Comparison of ENCODE assay signal across 12 mouse cellular contexts in the genomic region with DNA sequence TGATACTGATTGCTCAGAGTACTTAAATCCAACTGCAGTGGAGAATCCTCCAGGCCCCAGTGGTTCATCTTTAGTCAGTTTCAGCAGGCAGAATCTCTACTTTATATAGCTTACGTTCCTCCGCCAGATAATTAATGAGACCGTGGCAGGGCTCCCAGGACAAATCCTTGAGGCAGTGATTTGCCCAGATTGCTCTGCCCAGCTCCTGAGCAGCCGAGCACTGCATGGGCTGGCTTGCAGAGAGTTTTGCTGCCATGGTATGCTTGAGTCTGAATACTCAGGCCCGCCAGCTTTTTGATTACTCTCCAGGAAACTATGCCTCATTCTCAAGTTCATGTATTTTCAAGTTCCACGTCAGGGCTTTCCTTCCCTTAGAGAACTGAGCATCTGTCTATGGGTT.
DNase-seq lines count a peak whose midpoint lies in the region; ATAC-seq and TF ChIP-seq lines count a peak whose summit lies in the region.
"Had no signal": no experiment of that assay in that cellular context is flagged by ENCODE, and none has a peak within 500 bp of the region (broad histone marks: within the 10 kb centered on the region; RNA-seq: fewer than 3 reads in every experiment).

No protein-coding gene starts in this region.

- no peak overlapping the region for H3K4me2 ChIP-seq in forebrain, embryonic 13.5 days
- H3K4me2 ChIP-seq in forebrain, embryonic 12.5 days: no peak overlapping the region
- H3K4me2 ChIP-seq in hindbrain, postnatal 0 days (ENCODE audit: low read depth, low read length): 0 out of 2 replicates have a peak overlapping the region, but pooled peaks have one; percentile 10
- H3K4me2 ChIP-seq: intestine, embryonic 15.5 days; lung, embryonic 15.5 days had no signal

- ATAC-seq in forebrain, embryonic 13.5 days: no peak
- ATAC-seq in forebrain, embryonic 12.5 days (ENCODE audit: low FRiP score): no peak
- peak; percentile 60; the same call in 1 of the 2 replicates for ATAC-seq in hindbrain, postnatal 0 days
- ATAC-seq: intestine, embryonic 15.5 days had no signal

- peaks cover 29% of the 10 kb centered on the region for H3K4me1 ChIP-seq in forebrain, embryonic 13.5 days
- H3K4me1 ChIP-seq in forebrain, embryonic 12.5 days: peaks cover 16% of the 10 kb centered on the region
- peaks cover 16% of the 10 kb centered on the region for H3K4me1 ChIP-seq in hindbrain, postnatal 0 days (ENCODE audit: insufficient read depth, low read length)
- H3K4me1 ChIP-seq: intestine, embryonic 15.5 days; lung, embryonic 15.5 days had no signal

- H3K36me3 ChIP-seq in forebrain, embryonic 13.5 days (ENCODE audit: poor library complexity, severe bottlenecking): peaks cover 7% of the 10 kb centered on the region; the same call in 1 of the 2 replicates
- H3K36me3 ChIP-seq in forebrain, embryonic 12.5 days (replicated peaks): peaks cover 9% of the 10 kb centered on the region; the same call in 1 of the 2 replicates
- H3K36me3 ChIP-seq in hindbrain, postnatal 0 days (ENCODE audit: insufficient read depth, low read length): no peaks in the 10 kb centered on the region; the same call in 1 of the 2 replicates
- H3K36me3 ChIP-seq: intestine, embryonic 15.5 days; lung, embryonic 15.5 days had no signal

- TF ChIP-seq CTCF in hindbrain, postnatal 0 days (IDR thresholded peaks at IDR 0.05; ENCODE audit: low read depth): no peak

- peak; percentile 16 for DNase-seq in lung, postnatal 10 days
- no peak for DNase-seq in lung, postnatal 14 days
- peak; percentile 69 to 71 for DNase-seq in adrenal gland, postnatal 36 days
- peak; percentile 68 for DNase-seq in hindbrain, postnatal 0 days (ENCODE audit: low spot score)
- no peak for DNase-seq in layer of hippocampus, adult 18-20 months (ENCODE audit: low spot score in 2 of 2)
- DNase-seq in layer of hippocampus, adult 8-10 months (ENCODE audit: low spot score in 2 of 2): no peak
- DNase-seq: retina, postnatal 1 day had no signal

- H3K27me3 ChIP-seq in forebrain, embryonic 13.5 days: peaks cover 11% of the 10 kb centered on the region
- H3K27me3 ChIP-seq in forebrain, embryonic 12.5 days: peaks cover 10% of the 10 kb centered on the region
- H3K27me3 ChIP-seq in hindbrain, postnatal 0 days (ENCODE audit: insufficient read depth, low read length): no peaks in the 10 kb centered on the region
- H3K27me3 ChIP-seq: intestine, embryonic 15.5 days; lung, embryonic 15.5 days had no signal

- WGBS in forebrain, embryonic 13.5 days: 62% methylated on average over 6 of the region's 6 CpGs
- WGBS in forebrain, embryonic 12.5 days: 76% methylated on average over 6 of the region's 6 CpGs
- 31% methylated on average over 6 of the region's 6 CpGs for WGBS in hindbrain, postnatal 0 days

- H3K27ac ChIP-seq in forebrain, embryonic 13.5 days: peak overlapping the region; percentile 35; the same call in 1 of the 2 replicates
- H3K27ac ChIP-seq in forebrain, embryonic 12.5 days: no peak overlapping the region
- H3K27ac ChIP-seq in hindbrain, postnatal 0 days: peak overlapping the region; percentile 32; the same call in 1 of the 2 replicates
- H3K27ac ChIP-seq: intestine, embryonic 15.5 days; lung, embryonic 15.5 days had no signal

- no peak overlapping the region for H3K9ac ChIP-seq in forebrain, embryonic 13.5 days
- no peak overlapping the region for H3K9ac ChIP-seq in forebrain, embryonic 12.5 days
- H3K9ac ChIP-seq in hindbrain, postnatal 0 days (replicated peaks; ENCODE audit: low read length): no peak overlapping the region
- H3K9ac ChIP-seq: intestine, embryonic 15.5 days; lung, embryonic 15.5 days had no signal

- H3K4me3 ChIP-seq in forebrain, embryonic 13.5 days: no peak overlapping the region
- H3K4me3 ChIP-seq in forebrain, embryonic 12.5 days (replicated peaks): no peak overlapping the region
- no peak overlapping the region for H3K4me3 ChIP-seq in hindbrain, postnatal 0 days (ENCODE audit: low read length)
- H3K4me3 ChIP-seq: erythroblast, embryonic 14.5 days; intestine, embryonic 15.5 days; lung, embryonic 15.5 days had no signal

- H3K9me3 ChIP-seq in forebrain, embryonic 13.5 days (replicated peaks): no peaks in the 10 kb centered on the region
- no peaks in the 10 kb centered on the region for H3K9me3 ChIP-seq in forebrain, embryonic 12.5 days
- no peaks in the 10 kb centered on the region for H3K9me3 ChIP-seq in hindbrain, postnatal 0 days (ENCODE audit: low read length)
- H3K9me3 ChIP-seq: intestine, embryonic 15.5 days; lung, embryonic 15.5 days had no signal

Comparison
In these comparisons a context has a peak if more than half of its experiments do, and no peak if none do; other contexts are left out.
1. DNase-seq: peak in lung, postnatal 10 days (single experiment), adrenal gland, postnatal 36 days (2 of 2) and hindbrain, postnatal 0 days (single experiment); none in lung, postnatal 14 days (single experiment), layer of hippocampus, adult 18-20 months (0 of 2) and layer of hippocampus, adult 8-10 months (0 of 2).